Mouse (Mus musculus): ENCODE results near the gene Abcb4. TPM values are rescaled to one million over a fixed set of nuclear protein-coding genes. Genes with fewer than 3 reads are reported as not detected.

The Abcb4 gene
- polyA plus RNA-seq, 1 experiment, result 0.04 TPM

DNA sequence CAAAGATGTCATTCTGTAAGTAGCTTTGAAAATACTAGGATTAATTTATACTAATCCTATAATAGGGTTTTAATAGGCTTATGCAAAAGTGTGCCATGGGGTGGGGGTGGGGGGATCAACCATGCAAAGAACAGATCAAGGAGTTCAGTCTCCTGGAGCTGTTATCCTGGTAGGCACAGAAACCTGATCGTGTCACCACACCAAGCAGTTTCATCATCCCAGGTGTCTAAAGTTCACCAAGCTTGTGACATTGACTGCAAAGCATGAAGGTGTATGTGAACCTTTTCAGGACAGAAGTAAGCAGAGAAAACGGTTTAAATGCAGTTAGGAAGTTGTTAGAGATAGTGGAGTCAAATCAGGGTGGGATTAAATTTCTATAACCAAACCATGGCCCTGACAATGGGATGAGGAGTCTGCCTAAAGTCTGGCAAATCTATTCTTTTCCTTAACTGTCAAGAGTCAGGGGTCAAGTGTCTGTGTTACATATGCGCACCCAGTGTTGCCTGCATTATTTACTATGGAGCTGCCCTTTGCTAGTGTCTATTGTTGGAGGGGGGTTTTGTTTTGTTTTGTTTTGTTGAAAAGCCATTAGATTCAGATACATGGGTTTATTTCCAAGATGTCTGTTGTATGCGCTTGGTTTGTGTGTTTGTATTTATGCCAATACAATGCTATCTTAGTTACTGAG is 54.0 kb downstream of the Abcb4 start:
- Histone ChIP-seq H3K79me2 (ENCODE audit: control insufficient read depth, insufficient read depth) (no peaks in the 10 kb centered on the region), H3K4me3 (no peak overlapping the region), H3ac (ENCODE audit: control insufficient read depth, insufficient read length) (no peak overlapping the region), H3K27me3 (ENCODE audit: control insufficient read depth, insufficient read depth, insufficient read length) (peaks cover 3% of the 10 kb centered on the region), H3K4me2 (ENCODE audit: low read depth) (no peak overlapping the region), H3K36me3 (ENCODE audit: control insufficient read depth, insufficient read depth) (no peaks in the 10 kb centered on the region)
- TF ChIP-seq TCF12 (IDR thresholded peaks at IDR 0.05; ENCODE audit: insufficient read depth, poor library complexity, severe bottlenecking), result no peak
- TF ChIP-seq POLR2AphosphoS2 (IDR thresholded peaks at IDR 0.05; ENCODE audit: insufficient read length, low read depth), result no peak
- TF ChIP-seq TCF3 (IDR thresholded peaks at IDR 0.05; ENCODE audit: insufficient read length, low read depth), result no peak
- TF ChIP-seq CEBPB (IDR thresholded peaks at IDR 0.05; ENCODE audit: insufficient read depth, poor library complexity, severe bottlenecking), result no peak

- no peak overlapping the region for H3K4me3 ChIP-seq
- H3K36me3 ChIP-seq (ENCODE audit: control insufficient read depth, insufficient read depth), result no peaks in the 10 kb centered on the region
- peaks cover 3% of the 10 kb centered on the region for H3K27me3 ChIP-seq (ENCODE audit: control insufficient read depth, insufficient read depth, insufficient read length)
- no peak overlapping the region for H3K4me2 ChIP-seq (ENCODE audit: low read depth)
- H3ac ChIP-seq (ENCODE audit: control insufficient read depth, insufficient read length), result no peak overlapping the region
- TF ChIP-seq MYOD1 (IDR thresholded peaks at IDR 0.05; ENCODE audit: control insufficient read depth in 1 of 3, insufficient read length in 2 of 3, low read depth in 2 of 3) (no peak), TCF3 (IDR thresholded peaks at IDR 0.05; ENCODE audit: insufficient read length, low read depth) (no peak), E2F4 (IDR thresholded peaks at IDR 0.05; ENCODE audit: insufficient read depth) (no peak), REST (IDR thresholded peaks at IDR 0.05; ENCODE audit: insufficient read depth, insufficient read length) (no peak), CEBPB (IDR thresholded peaks at IDR 0.05; ENCODE audit: insufficient read depth, poor library complexity, severe bottlenecking) (no peak), POLR2A (IDR thresholded peaks at IDR 0.05; ENCODE audit: insufficient read length, low read depth) (no peak), MYOG (IDR thresholded peaks at IDR 0.05; ENCODE audit: control insufficient read depth in 1 of 3, insufficient read depth in 1 of 3, insufficient read length in 2 of 3, low read depth in 2 of 3) (no peak), TCF12 (IDR thresholded peaks at IDR 0.05; ENCODE audit: insufficient read depth, poor library complexity, severe bottlenecking) (no peak), POLR2AphosphoS2 (IDR thresholded peaks at IDR 0.05; ENCODE audit: insufficient read length, low read depth) (no peak), USF1 (IDR thresholded peaks at IDR 0.05; ENCODE audit: low read depth) (no peak), SRF (IDR thresholded peaks at IDR 0.05; ENCODE audit: control insufficient read depth, insufficient read length, low read depth) (no peak), MAX (IDR thresholded peaks at IDR 0.05; ENCODE audit: low read depth) (no peak)
- H3K79me2 ChIP-seq (ENCODE audit: control insufficient read depth, insufficient read depth), result no peaks in the 10 kb centered on the region
Measured at GRCm38 (mm10) chr5:8953660-8954059, 60.1 kb downstream of the Abcb4 start.

- H3ac ChIP-seq (ENCODE audit: control insufficient read depth, insufficient read length), result no peak overlapping the region
- H3K4me3 ChIP-seq, result no peak overlapping the region
- H3K36me3 ChIP-seq (ENCODE audit: control insufficient read depth, insufficient read depth), result no peaks in the 10 kb centered on the region
- TF ChIP-seq CEBPB (IDR thresholded peaks at IDR 0.05; ENCODE audit: insufficient read depth, poor library complexity, severe bottlenecking) (peak; percentile 92), MYOD1 (IDR thresholded peaks at IDR 0.05; ENCODE audit: control insufficient read depth in 1 of 3, insufficient read length in 2 of 3, low read depth in 2 of 3) (no peak), SRF (IDR thresholded peaks at IDR 0.05; ENCODE audit: control insufficient read depth, insufficient read length, low read depth) (no peak), MAX (IDR thresholded peaks at IDR 0.05; ENCODE audit: low read depth) (no peak), TCF3 (IDR thresholded peaks at IDR 0.05; ENCODE audit: insufficient read length, low read depth) (no peak), USF1 (IDR thresholded peaks at IDR 0.05; ENCODE audit: low read depth) (no peak), MYOG (IDR thresholded peaks at IDR 0.05; ENCODE audit: control insufficient read depth in 1 of 3, insufficient read depth in 1 of 3, insufficient read length in 2 of 3, low read depth in 2 of 3) (no peak)
- no peaks in the 10 kb centered on the region for H3K79me2 ChIP-seq (ENCODE audit: control insufficient read depth, insufficient read depth)
- no peaks in the 10 kb centered on the region for H3K27me3 ChIP-seq (ENCODE audit: control insufficient read depth, insufficient read depth, insufficient read length)
- H3K4me2 ChIP-seq (ENCODE audit: low read depth), result no peak overlapping the region
Measured at GRCm38 (mm10) chr5:8955544-8955943, 62.0 kb downstream of the Abcb4 start.

- H3K4me3 ChIP-seq, result no peak overlapping the region
- H3K36me3 ChIP-seq (ENCODE audit: control insufficient read depth, insufficient read depth), result no peaks in the 10 kb centered on the region
- no peak overlapping the region for H3ac ChIP-seq (ENCODE audit: control insufficient read depth, insufficient read length)
- no peak overlapping the region for H3K4me2 ChIP-seq (ENCODE audit: low read depth)
- no peak for TF ChIP-seq E2F4 (IDR thresholded peaks at IDR 0.05; ENCODE audit: insufficient read depth)
- TF ChIP-seq MYOG (IDR thresholded peaks at IDR 0.05; ENCODE audit: control insufficient read depth in 1 of 3, insufficient read depth in 1 of 3, insufficient read length in 2 of 3, low read depth in 2 of 3), result no peak
- no peak for TF ChIP-seq USF1 (IDR thresholded peaks at IDR 0.05; ENCODE audit: low read depth)
- no peak for TF ChIP-seq MYOD1 (IDR thresholded peaks at IDR 0.05; ENCODE audit: control insufficient read depth in 1 of 3, insufficient read length in 2 of 3, low read depth in 2 of 3)
- no peak for TF ChIP-seq SRF (IDR thresholded peaks at IDR 0.05; ENCODE audit: control insufficient read depth, insufficient read length, low read depth)
- no peak for TF ChIP-seq MAX (IDR thresholded peaks at IDR 0.05; ENCODE audit: low read depth)
- no peak for TF ChIP-seq POLR2A (IDR thresholded peaks at IDR 0.05; ENCODE audit: insufficient read length, low read depth)
- TF ChIP-seq CEBPB (IDR thresholded peaks at IDR 0.05; ENCODE audit: insufficient read depth, poor library complexity, severe bottlenecking), result no peak
- TF ChIP-seq POLR2AphosphoS2 (IDR thresholded peaks at IDR 0.05; ENCODE audit: insufficient read length, low read depth), result no peak
- no peak for TF ChIP-seq REST (IDR thresholded peaks at IDR 0.05; ENCODE audit: insufficient read depth, insufficient read length)
- no peak for TF ChIP-seq TCF12 (IDR thresholded peaks at IDR 0.05; ENCODE audit: insufficient read depth, poor library complexity, severe bottlenecking)
- TF ChIP-seq TCF3 (IDR thresholded peaks at IDR 0.05; ENCODE audit: insufficient read length, low read depth), result no peak
- H3K27me3 ChIP-seq (ENCODE audit: control insufficient read depth, insufficient read depth, insufficient read length), result no peaks in the 10 kb centered on the region
- no peaks in the 10 kb centered on the region for H3K79me2 ChIP-seq (ENCODE audit: control insufficient read depth, insufficient read depth)
Measured at GRCm38 (mm10) chr5:8960534-8960933, 67.0 kb downstream of the Abcb4 start.

GRCm38 (mm10) chr5:8964487-8964886 is 71.0 kb downstream of the Abcb4 start:
- TF ChIP-seq USF1 (IDR thresholded peaks at IDR 0.05; ENCODE audit: low read depth) (no peak), REST (IDR thresholded peaks at IDR 0.05; ENCODE audit: insufficient read depth, insufficient read length) (no peak), POLR2AphosphoS2 (IDR thresholded peaks at IDR 0.05; ENCODE audit: insufficient read length, low read depth) (no peak), MAX (IDR thresholded peaks at IDR 0.05; ENCODE audit: low read depth) (no peak), MYOD1 (IDR thresholded peaks at IDR 0.05; ENCODE audit: control insufficient read depth in 1 of 3, insufficient read length in 2 of 3, low read depth in 2 of 3) (no peak), SRF (IDR thresholded peaks at IDR 0.05; ENCODE audit: control insufficient read depth, insufficient read length, low read depth) (no peak)

More at GRCm38 (mm10) chr5:8964487-8964886, 71.0 kb downstream of the Abcb4 start:
- no peaks in the 10 kb centered on the region for H3K27me3 ChIP-seq (ENCODE audit: control insufficient read depth, insufficient read depth, insufficient read length)
- no peak overlapping the region for H3ac ChIP-seq (ENCODE audit: control insufficient read depth, insufficient read length)
- H3K4me2 ChIP-seq (ENCODE audit: low read depth), result no peak overlapping the region
- H3K79me2 ChIP-seq (ENCODE audit: control insufficient read depth, insufficient read depth), result no peaks in the 10 kb centered on the region
- H3K4me3 ChIP-seq, result no peak overlapping the region
- H3K36me3 ChIP-seq (ENCODE audit: control insufficient read depth, insufficient read depth), result peaks cover 17% of the 10 kb centered on the region

All from myocyte (in vitro differentiated cells).